Mouse (Mus musculus) cerebellum, adult (tissue): ENCODE data around the gene Olfr310.

ENCODE experiments used
- ATAC-seq: cut with Nextera tagmentation; 2 replicates; pipeline ENCODE4 v1.9.2; 2017; ENCODE audit warnings: mild to moderate bottlenecking, moderate library complexity, mixed read lengths; ENCODE audit not compliant: insufficient number of reproducible peaks, low FRiP score, low TSS enrichment

Gene Olfr310

DNA sequence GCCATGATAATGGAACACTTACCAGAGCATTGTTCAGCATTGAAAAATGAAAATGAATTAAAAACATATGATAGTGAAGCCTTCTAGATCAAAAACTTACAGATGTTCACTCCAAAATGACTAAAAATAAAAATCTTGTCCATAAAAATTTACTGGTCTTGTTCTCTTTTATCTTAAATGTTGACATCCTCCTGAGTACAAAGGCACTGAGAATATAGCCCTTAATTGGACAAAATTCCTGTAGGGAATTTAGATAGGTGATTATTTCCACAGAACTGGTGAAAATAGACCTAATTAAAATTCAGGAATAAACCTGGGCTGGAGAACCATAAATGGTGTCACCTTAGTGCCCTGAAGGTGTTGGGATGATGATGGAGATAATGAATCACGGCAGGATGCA lies at the start of gene Olfr310:
Olfr310 (minus strand) TSS at position 101 of the 400 bp plus-strand sequence.
- ATAC-seq: no peak

DNA sequence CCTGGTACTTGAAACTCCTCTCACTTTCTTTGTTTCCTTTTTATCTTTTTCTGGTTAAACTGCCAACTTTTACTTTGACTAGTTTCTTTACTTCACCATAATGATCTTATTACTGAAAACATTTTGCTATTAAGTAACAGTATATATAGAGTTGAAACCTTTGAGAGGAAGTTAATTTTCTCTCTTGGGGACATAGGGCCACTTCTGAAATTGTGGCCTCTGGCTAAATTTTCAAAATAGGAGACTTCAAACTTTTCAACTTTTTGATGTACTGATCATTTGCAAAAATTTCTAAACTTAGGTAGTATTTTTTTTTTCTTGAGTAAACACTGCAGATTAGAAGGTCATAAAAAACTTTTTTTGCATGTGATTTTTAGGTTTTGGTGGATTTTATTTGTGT lies 48.6 kb upstream of the Olfr310 start, which contains the start of gene Olfr308:
Olfr308 (minus strand) TSS at position 101 of the 400 bp plus-strand sequence.
- ATAC-seq: no peak

DNA sequence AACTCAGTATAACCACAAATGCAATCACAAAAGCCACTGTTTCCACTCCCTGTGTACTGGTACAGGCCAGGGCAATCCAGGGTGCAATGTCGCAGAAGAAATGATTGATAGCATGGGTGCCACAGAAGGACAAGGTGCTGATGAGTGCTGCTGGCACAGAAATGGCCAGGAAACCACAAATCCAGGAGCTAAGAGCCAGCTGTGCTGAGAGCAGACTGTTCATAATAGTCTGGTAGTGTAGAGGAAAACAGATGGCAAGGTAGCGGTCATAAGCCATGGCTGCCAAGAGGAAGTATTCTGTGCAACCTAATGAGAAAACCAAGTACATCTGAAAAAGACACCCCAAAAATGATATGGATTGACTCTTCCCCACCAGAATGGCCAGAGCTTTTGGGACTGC lies 44.4 kb upstream of the Olfr310 start:
- ATAC-seq: no peak

DNA sequence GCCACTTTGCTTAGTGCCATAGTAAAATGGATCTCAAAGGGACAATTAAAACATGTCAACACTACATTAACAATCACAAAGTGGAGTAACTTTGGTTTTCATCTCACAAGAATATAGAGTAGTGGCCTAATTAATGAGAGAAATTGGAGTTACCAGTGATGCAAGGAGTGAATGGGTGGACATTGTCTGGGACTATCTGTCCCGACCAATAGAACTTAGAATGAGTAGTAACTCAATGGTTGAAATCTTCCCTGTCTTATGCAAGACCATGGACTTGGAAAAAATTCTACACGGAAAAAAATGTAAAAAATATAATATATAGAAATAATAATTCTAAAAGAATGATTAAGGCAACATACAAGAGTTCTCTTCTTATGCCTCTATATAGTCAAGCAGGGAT lies 36.6 kb upstream of the Olfr310 start, which contains the start of gene Olfr309:
Olfr309 (minus strand) TSS at position 101 of the 400 bp plus-strand sequence.
- ATAC-seq: no peak

DNA sequence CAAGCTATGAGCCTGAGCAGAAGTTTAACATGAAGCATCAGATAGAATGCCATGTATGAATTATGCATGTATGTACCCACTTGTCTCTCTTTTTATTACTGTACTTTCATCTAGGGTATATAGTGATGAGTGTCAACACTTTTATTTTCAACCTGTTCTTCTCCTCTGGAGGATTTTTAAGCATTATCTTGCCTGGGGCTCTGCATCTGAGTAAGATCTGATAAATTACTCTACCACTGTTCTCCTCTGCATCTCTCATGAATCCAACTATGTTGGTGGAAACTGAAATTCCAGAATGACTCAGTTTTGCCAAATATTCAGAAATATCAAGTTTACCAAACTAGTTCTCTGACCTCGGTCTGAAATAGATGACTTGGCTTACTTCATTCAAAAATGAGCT lies 30.8 kb downstream of the Olfr310 start, which contains the start of gene Vmn2r76:
Vmn2r76 (minus strand) TSS at position 101 of the 400 bp plus-strand sequence.
- no peak for ATAC-seq
